Mouse (Mus musculus): ENCODE data around the gene Rbms3. TPM values are rescaled to one million over a fixed set of nuclear protein-coding genes. Genes with fewer than 3 reads are reported as not detected.

Gene Rbms3
- total and polyA plus RNA-seq, 2 experiments: 2.4 to 4.0 TPM

DNA sequence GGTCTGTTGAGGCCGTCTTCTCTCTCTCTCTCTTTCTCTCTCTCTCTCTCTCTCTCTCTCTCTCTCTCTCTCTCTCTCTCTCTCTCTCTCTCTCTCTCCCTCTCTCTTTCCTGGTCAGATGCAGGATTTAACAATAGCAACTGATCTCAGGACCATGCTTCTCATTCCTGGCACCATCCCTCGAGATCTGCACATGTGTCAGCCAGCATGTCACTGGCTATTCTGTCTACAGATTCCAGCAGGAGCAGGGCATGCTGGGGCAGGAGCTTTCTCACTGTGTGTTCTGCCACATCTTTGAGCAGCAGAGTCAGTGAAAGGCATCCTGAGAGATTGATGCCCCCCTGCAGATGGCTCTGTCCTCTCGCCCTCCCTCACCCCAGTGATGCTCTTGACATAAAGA lies 774.0 kb downstream of the Rbms3 start:
- no peak overlapping the region for H3K27ac ChIP-seq (replicated peaks; ENCODE audit: insufficient read depth, low read depth, low read length)
- WGBS: 82% methylated on average over 3 of the region's 3 CpGs
- H3K4me3 ChIP-seq (ENCODE audit: insufficient read depth, low read depth, low read length): no peak overlapping the region
- no peaks in the 10 kb centered on the region for H3K79me2 ChIP-seq (ENCODE audit: control insufficient read depth, insufficient read depth, low read length)
- no peak for DNase-seq (ENCODE audit: extremely low read depth, low read depth, low spot score)
- no peaks in the 10 kb centered on the region for H3K36me3 ChIP-seq (ENCODE audit: control insufficient read depth, insufficient read depth, low read length)
- no peaks in the 10 kb centered on the region for H3K27me3 ChIP-seq (ENCODE audit: control insufficient read depth, insufficient read depth, low read length)
- no peak overlapping the region for H3K9ac ChIP-seq (ENCODE audit: low read depth, low read length)
- TF ChIP-seq CTCF (IDR thresholded peaks at IDR 0.05; ENCODE audit: low read depth, low read length): no peak
- no peak for TF ChIP-seq POLR2A (IDR thresholded peaks at IDR 0.05; ENCODE audit: extremely low read depth, insufficient read depth, low read length)
- H3K4me1 ChIP-seq (ENCODE audit: control insufficient read depth, insufficient read depth, low read length): no peaks in the 10 kb centered on the region; the same call in 1 of the 2 replicates

DNA sequence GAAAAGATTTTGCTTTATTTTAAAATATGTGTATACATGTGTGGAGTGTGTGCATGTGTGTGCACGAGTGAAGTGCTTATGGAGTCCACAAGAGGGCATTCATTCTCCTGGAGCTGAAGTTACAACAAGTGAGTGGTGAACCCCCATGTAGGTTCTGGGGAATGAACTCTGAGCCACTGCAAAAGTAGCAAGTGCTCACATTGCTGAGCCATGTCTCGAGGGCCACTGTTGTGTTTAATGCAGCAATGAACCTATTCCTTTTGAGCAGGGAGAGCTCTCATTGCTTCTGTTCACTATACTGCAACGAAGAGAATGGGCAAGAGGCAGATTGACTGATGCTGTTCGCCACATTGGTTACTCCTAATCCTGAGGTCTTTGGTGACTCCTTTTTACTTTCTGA lies 780.8 kb downstream of the Rbms3 start:
- no peaks in the 10 kb centered on the region for H3K27me3 ChIP-seq (ENCODE audit: control insufficient read depth, insufficient read depth, low read length)
- 0 out of 2 replicates have a peak overlapping the region, but pooled peaks have one; percentile 19 for H3K27ac ChIP-seq (replicated peaks; ENCODE audit: insufficient read depth, low read depth, low read length)
- no peak overlapping the region for H3K4me3 ChIP-seq (ENCODE audit: insufficient read depth, low read depth, low read length)
- DNase-seq (ENCODE audit: extremely low read depth, low read depth, low spot score): no peak
- 91% methylated on average over 4 of the region's 4 CpGs for WGBS
- no peak overlapping the region for H3K9ac ChIP-seq (ENCODE audit: low read depth, low read length)
- H3K36me3 ChIP-seq (ENCODE audit: control insufficient read depth, insufficient read depth, low read length): no peaks in the 10 kb centered on the region
- TF ChIP-seq POLR2A (IDR thresholded peaks at IDR 0.05; ENCODE audit: extremely low read depth, insufficient read depth, low read length): no peak
- TF ChIP-seq CTCF (IDR thresholded peaks at IDR 0.05; ENCODE audit: low read depth, low read length): no peak
- H3K79me2 ChIP-seq (ENCODE audit: control insufficient read depth, insufficient read depth, low read length): no peaks in the 10 kb centered on the region
- no peaks in the 10 kb centered on the region; the same call in 1 of the 2 replicates for H3K4me1 ChIP-seq (ENCODE audit: control insufficient read depth, insufficient read depth, low read length)

DNA sequence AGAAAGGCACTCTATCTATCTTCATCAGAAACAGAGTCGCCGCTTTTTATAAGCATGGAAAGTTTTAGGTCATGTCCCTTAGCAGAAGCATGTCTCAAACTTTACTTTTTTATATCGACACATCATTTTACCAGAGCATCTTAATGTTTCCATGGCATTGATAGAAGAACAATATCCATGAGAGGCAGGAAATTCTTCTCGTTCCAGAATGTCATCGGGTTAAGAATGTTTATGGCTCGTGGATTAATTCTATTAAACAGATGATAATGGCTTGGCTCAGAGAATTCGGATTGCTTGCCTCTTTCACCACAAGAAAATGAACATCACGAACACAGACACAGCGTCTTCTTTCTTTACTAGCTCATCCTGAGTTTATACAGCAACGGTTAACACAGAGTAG lies 781.5 kb downstream of the Rbms3 start:
- peak; percentile 40 for DNase-seq (ENCODE audit: extremely low read depth, low read depth, low spot score)
- WGBS: 83% methylated on average over 10 of the region's 10 CpGs
- TF ChIP-seq CTCF (IDR thresholded peaks at IDR 0.05; ENCODE audit: low read depth, low read length) (no peak), POLR2A (IDR thresholded peaks at IDR 0.05; ENCODE audit: extremely low read depth, insufficient read depth, low read length) (no peak)

DNA sequence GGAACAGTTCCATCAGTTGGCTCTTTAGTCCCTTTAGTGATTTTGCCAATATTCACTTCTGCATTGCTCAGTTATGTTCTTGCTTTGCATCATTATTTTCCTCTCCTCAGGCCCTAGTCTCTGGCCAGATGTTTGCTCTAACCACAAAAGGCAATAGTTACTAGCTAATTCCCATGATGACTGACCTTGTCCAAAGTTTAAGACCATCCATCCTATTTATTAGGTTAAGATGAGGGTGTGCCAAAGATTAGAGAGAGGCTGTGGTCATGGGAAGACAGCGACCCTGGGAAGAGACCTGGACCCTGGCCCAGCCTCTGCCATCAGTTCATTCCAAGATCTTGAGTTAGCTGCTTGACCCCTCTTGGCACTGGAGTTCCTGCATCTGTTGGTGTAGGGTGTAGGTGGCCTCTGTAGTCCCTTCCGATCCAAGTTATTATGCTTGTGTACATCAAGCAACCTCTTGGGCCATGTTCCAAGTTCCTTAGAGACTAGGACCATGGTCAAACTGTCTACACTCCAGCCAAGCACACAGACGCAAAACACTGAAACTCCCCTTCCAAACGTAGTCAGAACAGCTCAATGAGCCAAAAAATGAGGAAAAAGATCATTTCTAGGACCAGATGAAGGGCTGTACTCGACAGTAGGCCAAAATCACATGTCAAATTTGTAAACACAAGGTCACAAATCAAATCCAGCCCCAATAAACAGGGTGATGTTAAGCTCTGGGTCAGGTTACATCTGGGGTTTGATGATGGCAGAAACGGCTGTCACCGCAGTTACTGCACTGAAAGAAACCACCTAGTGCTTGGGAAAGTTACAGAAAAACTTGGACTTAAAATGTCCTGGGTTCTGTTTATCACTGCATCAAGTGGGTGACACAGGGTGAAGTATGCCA lies 782.2 kb downstream of the Rbms3 start:
- no peaks in the 10 kb centered on the region for H3K27me3 ChIP-seq (ENCODE audit: control insufficient read depth, insufficient read depth, low read length)
- no peaks in the 10 kb centered on the region; the same call in 1 of the 2 replicates for H3K4me1 ChIP-seq (ENCODE audit: control insufficient read depth, insufficient read depth, low read length)
- no peak overlapping the region for H3K4me3 ChIP-seq (ENCODE audit: insufficient read depth, low read depth, low read length)
- no peaks in the 10 kb centered on the region for H3K79me2 ChIP-seq (ENCODE audit: control insufficient read depth, insufficient read depth, low read length)
- no peak overlapping the region for H3K27ac ChIP-seq (replicated peaks; ENCODE audit: insufficient read depth, low read depth, low read length)
- H3K36me3 ChIP-seq (ENCODE audit: control insufficient read depth, insufficient read depth, low read length): no peaks in the 10 kb centered on the region
- no peak overlapping the region for H3K9ac ChIP-seq (ENCODE audit: low read depth, low read length)
- 76% methylated on average over 7 of the region's 7 CpGs for WGBS
- no peak for TF ChIP-seq POLR2A (IDR thresholded peaks at IDR 0.05; ENCODE audit: extremely low read depth, insufficient read depth, low read length)
- DNase-seq (ENCODE audit: extremely low read depth, low read depth, low spot score): peak; percentile 68

More for the DNA sequence above, 781.5 kb downstream of the Rbms3 start:
- Histone ChIP-seq H3K79me2 (ENCODE audit: control insufficient read depth, insufficient read depth, low read length) (no peaks in the 10 kb centered on the region), H3K4me3 (ENCODE audit: insufficient read depth, low read depth, low read length) (no peak overlapping the region), H3K9ac (ENCODE audit: low read depth, low read length) (no peak overlapping the region), H3K27me3 (ENCODE audit: control insufficient read depth, insufficient read depth, low read length) (no peaks in the 10 kb centered on the region), H3K27ac (replicated peaks; ENCODE audit: insufficient read depth, low read depth, low read length) (no peak overlapping the region), H3K36me3 (ENCODE audit: control insufficient read depth, insufficient read depth, low read length) (no peaks in the 10 kb centered on the region), H3K4me1 (ENCODE audit: control insufficient read depth, insufficient read depth, low read length) (no peaks in the 10 kb centered on the region; the same call in 1 of the 2 replicates)

DNA sequence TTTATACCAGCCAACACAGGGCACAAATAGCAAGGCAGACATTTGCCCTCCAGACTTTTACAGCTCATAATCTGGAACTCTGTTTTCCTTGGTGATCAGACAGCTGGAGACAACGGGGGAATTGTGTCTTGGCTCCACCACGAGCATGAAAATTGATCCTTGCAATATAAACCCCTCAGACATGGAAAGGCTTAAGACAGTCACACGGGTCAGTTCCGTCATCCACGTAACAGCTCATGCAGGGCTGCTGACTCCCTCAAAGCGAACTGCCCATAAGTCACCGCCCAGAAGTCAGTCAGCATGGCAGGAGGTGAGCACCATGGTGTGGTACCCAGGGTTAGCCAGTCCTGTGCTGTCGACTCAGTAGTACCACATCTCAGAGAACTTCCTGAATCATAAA lies 794.8 kb downstream of the Rbms3 start:
- WGBS: 89% methylated on average over 8 of the region's 8 CpGs
- no peak overlapping the region for H3K4me3 ChIP-seq (ENCODE audit: insufficient read depth, low read depth, low read length)
- no peak for DNase-seq (ENCODE audit: extremely low read depth, low read depth, low spot score)
- H3K27ac ChIP-seq (replicated peaks; ENCODE audit: insufficient read depth, low read depth, low read length): no peak overlapping the region
- no peaks in the 10 kb centered on the region for H3K27me3 ChIP-seq (ENCODE audit: control insufficient read depth, insufficient read depth, low read length)
- no peak overlapping the region for H3K9ac ChIP-seq (ENCODE audit: low read depth, low read length)
- no peaks in the 10 kb centered on the region for H3K36me3 ChIP-seq (ENCODE audit: control insufficient read depth, insufficient read depth, low read length)
- no peaks in the 10 kb centered on the region for H3K4me1 ChIP-seq (ENCODE audit: control insufficient read depth, insufficient read depth, low read length)
- TF ChIP-seq CTCF (IDR thresholded peaks at IDR 0.05; ENCODE audit: low read depth, low read length) (no peak), POLR2A (IDR thresholded peaks at IDR 0.05; ENCODE audit: extremely low read depth, insufficient read depth, low read length) (no peak)
- no peaks in the 10 kb centered on the region for H3K79me2 ChIP-seq (ENCODE audit: control insufficient read depth, insufficient read depth, low read length)

DNA sequence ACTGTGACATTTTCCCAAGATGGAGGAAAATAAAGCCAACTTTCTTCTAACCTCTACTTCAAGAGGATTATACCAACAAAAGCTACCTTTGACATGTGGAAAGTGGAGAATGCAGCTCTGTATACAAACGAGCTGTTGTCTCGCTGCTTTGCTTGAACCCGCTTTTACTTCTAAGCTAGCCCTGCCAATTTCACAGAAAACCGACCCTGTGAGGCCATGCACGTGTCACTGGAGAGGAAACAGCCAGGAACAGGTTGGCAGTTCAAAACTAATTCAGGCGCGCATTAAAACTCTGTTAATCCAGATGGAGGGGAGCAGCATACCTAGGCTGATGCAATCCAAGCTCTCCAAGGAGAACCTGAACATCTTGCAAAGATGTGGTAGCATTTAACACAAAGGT lies 796.0 kb downstream of the Rbms3 start:
- Histone ChIP-seq H3K79me2 (ENCODE audit: control insufficient read depth, insufficient read depth, low read length) (no peaks in the 10 kb centered on the region), H3K27ac (replicated peaks; ENCODE audit: insufficient read depth, low read depth, low read length) (no peak overlapping the region), H3K36me3 (ENCODE audit: control insufficient read depth, insufficient read depth, low read length) (no peaks in the 10 kb centered on the region), H3K27me3 (ENCODE audit: control insufficient read depth, insufficient read depth, low read length) (no peaks in the 10 kb centered on the region), H3K4me1 (ENCODE audit: control insufficient read depth, insufficient read depth, low read length) (no peaks in the 10 kb centered on the region), H3K9ac (ENCODE audit: low read depth, low read length) (no peak overlapping the region), H3K4me3 (ENCODE audit: insufficient read depth, low read depth, low read length) (no peak overlapping the region)
- 81% methylated on average over 7 of the region's 7 CpGs for WGBS
- TF ChIP-seq CTCF (IDR thresholded peaks at IDR 0.05; ENCODE audit: low read depth, low read length) (no peak), POLR2A (IDR thresholded peaks at IDR 0.05; ENCODE audit: extremely low read depth, insufficient read depth, low read length) (no peak)
- no peak for DNase-seq (ENCODE audit: extremely low read depth, low read depth, low spot score)

Measured in liver, adult 2 months (tissue).